Mouse (Mus musculus) CH12.LX (cell line): ENCODE results near the gene Tmem185b. TPM values are rescaled to one million over a fixed set of nuclear protein-coding genes. Genes with fewer than 3 reads are reported as not detected.

Experiments
- DNase-seq: peaks from one replicate; pipeline ENCODE4 v3.0.0-alpha.2; 2013; ENCODE audit errors: extremely low read depth
- H3K27ac ChIP-seq: 2 replicates; pipeline ENCODE4 v1.5.1; 2012; ENCODE audit warnings: low read depth, mild to moderate bottlenecking, control low read depth, moderate library complexity; ENCODE audit not compliant: insufficient read depth
- H3K27me3 ChIP-seq: replicated peaks from 2 replicates; pipeline ENCODE3; 2012; ENCODE audit warnings: inconsistent platforms
- H3K36me3 ChIP-seq, 2 experiments: replicated peaks in 1 of 2; 2 replicates each; pipeline versions ENCODE3 to v1.6.1; 2012; ENCODE audit warnings: inconsistent platforms in 1 of 2, low read length in 1 of 2, mild to moderate bottlenecking in 1 of 2, mixed read lengths in 1 of 2, moderate library complexity in 1 of 2; ENCODE audit not compliant: control insufficient read depth in 1 of 2, insufficient read depth in 1 of 2
- H3K4me1 ChIP-seq, 2 experiments: 2 replicates each; pipeline ENCODE4 v1.6.1; 2012; ENCODE audit warnings: inconsistent platforms in 1 of 2, moderate library complexity in 1 of 2; ENCODE audit not compliant: insufficient read depth in 2 of 2, control insufficient read depth in 1 of 2
- H3K4me2 ChIP-seq: 2 replicates; pipeline ENCODE4 v1.6.1; 2012; ENCODE audit warnings: low read depth, mild to moderate bottlenecking, control low read depth; ENCODE audit not compliant: poor library complexity, insufficient read depth, severe bottlenecking
- H3K4me3 ChIP-seq, 3 experiments: fragments of 150-350 bp in 1 of 3; sonication (generic) in 1 of 3; replicated peaks in 1 of 3; 2 replicates each; pipeline versions ENCODE3 to v1.5.1; 2011 to 2012; ENCODE audit warnings: low read depth in 2 of 3, low read length in 2 of 3, mild to moderate bottlenecking in 2 of 3, moderate library complexity in 2 of 3, control low read depth in 1 of 3, improper control_type of control experiment in 1 of 3, inconsistent platforms in 1 of 3, mixed read lengths in 1 of 3; ENCODE audit not compliant: poor library complexity in 1 of 3
- H3K79me2 ChIP-seq: replicated peaks from 2 replicates; pipeline ENCODE4 v1.6.1; 2012; ENCODE audit warnings: mild to moderate bottlenecking, moderate library complexity; ENCODE audit not compliant: control insufficient read depth, poor library complexity, insufficient read depth, severe bottlenecking; ENCODE audit errors: extremely low read depth
- H3K9ac ChIP-seq: 2 replicates; pipeline ENCODE4 v1.6.1; 2012; ENCODE audit warnings: low read depth, mild to moderate bottlenecking, control low read depth, moderate library complexity; ENCODE audit not compliant: insufficient read depth
- H3K9me3 ChIP-seq: replicated peaks from 2 replicates; pipeline ENCODE3; 2012; ENCODE audit warnings: low read length, inconsistent platforms, mixed read lengths
- BHLHE40 ChIP-seq: IDR thresholded peaks from 2 replicates; pipeline ENCODE4 v1.6.1; 2011; ENCODE audit warnings: mild to moderate bottlenecking, low read depth, low read length, improper control_type of control experiment
- CHD2 ChIP-seq: IDR thresholded peaks from 2 replicates; pipeline ENCODE4 v1.6.1; 2011; ENCODE audit warnings: low read length, improper control_type of control experiment
- ELF1 ChIP-seq: IDR thresholded peaks from 2 replicates; pipeline ENCODE4 v1.6.1; 2014; ENCODE audit warnings: low read depth, mild to moderate bottlenecking, inconsistent platforms, low read length, improper control_type of control experiment
- EP300 ChIP-seq: IDR thresholded peaks from 2 replicates; pipeline ENCODE4 v1.6.1; 2011; ENCODE audit warnings: low read length, improper control_type of control experiment
- HCFC1 ChIP-seq: IDR thresholded peaks from 2 replicates; pipeline ENCODE4 v1.6.1; 2012; ENCODE audit warnings: low read depth, mild to moderate bottlenecking, inconsistent platforms, low read length, improper control_type of control experiment
- IRF4 ChIP-seq: IDR thresholded peaks from 2 replicates; pipeline ENCODE4 v1.6.1; 2014; ENCODE audit warnings: low read depth, mild to moderate bottlenecking, inconsistent platforms, low read length, improper control_type of control experiment
- JUN ChIP-seq: IDR thresholded peaks from 2 replicates; pipeline ENCODE4 v1.6.1; 2011; ENCODE audit warnings: low read depth, mild to moderate bottlenecking, low read length, improper control_type of control experiment, moderate library complexity; ENCODE audit not compliant: insufficient read depth
- MAFK ChIP-seq: IDR thresholded peaks from 2 replicates; pipeline ENCODE4 v1.6.1; 2011; ENCODE audit warnings: low read length, improper control_type of control experiment; ENCODE audit not compliant: insufficient replicate concordance
- MAX ChIP-seq: IDR thresholded peaks from 2 replicates; pipeline ENCODE4 v1.6.1; 2011; ENCODE audit warnings: low read length, improper control_type of control experiment
- MXI1 ChIP-seq: IDR thresholded peaks from 2 replicates; pipeline ENCODE4 v1.6.1; 2011; ENCODE audit warnings: mild to moderate bottlenecking, low read depth, low read length, improper control_type of control experiment
- NELFE ChIP-seq: IDR thresholded peaks from 2 replicates; pipeline ENCODE4 v1.6.1; 2011; ENCODE audit warnings: low read depth, low read length, improper control_type of control experiment
- NRF1 ChIP-seq: IDR thresholded peaks from 2 replicates; pipeline ENCODE4 v1.6.1; 2014; ENCODE audit warnings: low read depth, mild to moderate bottlenecking, inconsistent platforms, low read length, improper control_type of control experiment, moderate library complexity
- PAX5 ChIP-seq: IDR thresholded peaks from 2 replicates; pipeline ENCODE4 v1.6.1; 2012; ENCODE audit warnings: low read length, inconsistent platforms, mixed read lengths
- POLR2A ChIP-seq: IDR thresholded peaks from 2 replicates; pipeline ENCODE4 v1.6.1; 2011; ENCODE audit warnings: low read depth, mild to moderate bottlenecking, improper control_type of control experiment, low read length
- POLR2AphosphoS2 ChIP-seq: IDR thresholded peaks from 2 replicates; pipeline ENCODE4 v1.6.1; 2011; ENCODE audit warnings: low read depth, low read length, improper control_type of control experiment
- RCOR1 ChIP-seq: conservative IDR thresholded peaks from 2 replicates; pipeline ENCODE4 v1.6.1; 2012; ENCODE audit warnings: low read depth, mild to moderate bottlenecking, inconsistent platforms, low read length, improper control_type of control experiment
- SIN3A ChIP-seq: IDR thresholded peaks from 2 replicates; pipeline ENCODE4 v1.6.1; 2012; ENCODE audit warnings: low read length, improper control_type of control experiment, inconsistent platforms
- SMC3 ChIP-seq: IDR thresholded peaks from 2 replicates; pipeline ENCODE4 v1.6.1; 2011; ENCODE audit warnings: low read depth, low read length, improper control_type of control experiment
- TBP ChIP-seq: conservative IDR thresholded peaks from 2 replicates; pipeline ENCODE4 v1.6.1; 2011; ENCODE audit warnings: low read depth, low read length, improper control_type of control experiment
- USF1 ChIP-seq: IDR thresholded peaks from 2 replicates; pipeline ENCODE4 v1.6.1; 2014; ENCODE audit warnings: low read depth, mild to moderate bottlenecking, inconsistent platforms, low read length, improper control_type of control experiment
- ZC3H11A ChIP-seq: IDR thresholded peaks from 2 replicates; pipeline ENCODE4 v1.6.1; 2012; ENCODE audit warnings: low read depth, mild to moderate bottlenecking, inconsistent platforms, low read length, improper control_type of control experiment
- ZMIZ1 ChIP-seq: IDR thresholded peaks from 2 replicates; pipeline ENCODE4 v1.6.1; 2012; ENCODE audit warnings: low read depth, mild to moderate bottlenecking, inconsistent platforms, low read length, improper control_type of control experiment
- dilution Hi-C: fragments of 300-500 bp; cut with MboI; formaldehyde crosslinking; loops from 2 replicates; pipeline ENCODE4 v1.14.3; 2020; ENCODE audit warnings: low sequenced_read_pairs; ENCODE audit not compliant: extremely low pct_unique_long_range_greater_than_20kb, extremely low pct_ligation_motif_present
- in situ Hi-C: fragments of 300-500 bp; cut with MboI; formaldehyde crosslinking; loops from 3 replicates; pipeline ENCODE4 v1.14.3; 2019; ENCODE audit warnings: low sequenced_read_pairs, low pct_ligation_motif_present, low pct_unique_long_range_greater_than_20kb, mixed read lengths
- polyA plus RNA-seq: library from polyadenylated mRNA; unstranded; fragments of >175 nt; gene quantifications from 2 replicates; pipeline ENCODE4 v1.2.1, GENCODE M21; 2012; ENCODE audit warnings: low read depth; ENCODE audit not compliant: insufficient read length
- total RNA-seq, 2 experiments: library from RNA; depleted of rRNA; stranded (reverse); fragments of 300-350 nt in 1 of 2; fragments of >200 nt in 1 of 2; gene quantifications; 2 replicates each; pipeline ENCODE4 v1.2.3; 2012 to 2014

Gene Tmem185b
- total and polyA plus RNA-seq, 3 experiments: 11.7 to 14.9 (median 13.4) TPM

DNA sequence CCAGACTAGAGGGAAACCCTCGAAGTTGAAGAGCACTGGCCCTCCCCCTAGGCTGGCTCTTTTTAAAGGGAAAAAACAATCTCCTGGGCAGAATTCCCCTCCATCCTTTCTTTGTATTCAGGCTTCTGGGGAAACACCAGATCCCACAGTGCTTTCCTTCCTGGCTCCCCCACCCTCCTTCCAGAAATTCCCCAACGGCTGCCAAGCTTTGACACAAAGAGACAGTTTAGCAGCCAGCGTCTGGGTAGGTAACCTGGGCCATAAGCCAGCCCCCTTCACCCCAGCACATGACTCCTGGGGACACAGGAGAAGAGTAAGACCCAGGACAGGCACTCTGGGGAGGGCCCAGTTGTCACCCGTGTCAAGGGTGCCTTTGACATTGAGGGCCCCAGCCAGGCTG is 17.4 kb upstream of the Tmem185b start:
- in situ Hi-C loops: no loop called here
- Histone ChIP-seq H3K4me3 (no peak overlapping the region), H3K36me3 (no peaks in the 10 kb centered on the region), H3K4me2 (no peak overlapping the region), H3K79me2 (no peaks in the 10 kb centered on the region), H3K27ac (no peak overlapping the region), H3K9me3 (peaks cover 4% of the 10 kb centered on the region), H3K9ac (no peak overlapping the region), H3K27me3 (peaks cover 29% of the 10 kb centered on the region), H3K4me1 (peaks cover 2 to 11% of the 10 kb centered on the region in 2 experiments; a peak in 2 of 4 replicates)
- DNase-seq: no peak
- dilution Hi-C loops: no loop called here
- no peak for TF ChIP-seq USF1
- TF ChIP-seq SMC3: no peak
- TF ChIP-seq ZMIZ1: no peak
- TF ChIP-seq JUN: no peak
- TF ChIP-seq ELF1: no peak
- no peak for TF ChIP-seq HCFC1
- TF ChIP-seq SIN3A: no peak
- no peak for TF ChIP-seq PAX5
- TF ChIP-seq POLR2A: no peak
- TF ChIP-seq, all 38 proteins: peak for 0

DNA sequence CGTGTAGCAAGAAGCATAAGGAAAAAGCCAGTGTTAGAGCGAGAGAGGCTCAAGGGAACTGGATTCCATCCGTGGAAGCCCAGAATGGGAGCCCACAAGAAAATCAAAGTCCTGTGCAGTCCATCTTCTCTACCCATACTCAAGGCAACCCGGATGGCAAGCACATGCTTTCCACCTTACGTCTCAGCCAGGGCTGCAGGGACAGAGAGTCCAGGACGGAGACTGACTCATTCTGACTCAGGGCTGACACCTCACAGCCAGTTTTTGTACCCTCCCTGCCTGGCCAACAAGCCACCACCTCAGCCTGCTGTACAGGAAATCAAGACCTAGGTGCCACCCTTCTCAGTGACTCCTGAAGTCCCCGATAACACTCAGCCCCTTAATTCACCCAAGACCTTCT is 16.5 kb upstream of the Tmem185b start:
- no peak for DNase-seq
- H3K4me2 ChIP-seq: no peak overlapping the region
- no peak overlapping the region for H3K27ac ChIP-seq
- peaks cover 29% of the 10 kb centered on the region for H3K27me3 ChIP-seq
- peaks cover 2 to 5% of the 10 kb centered on the region in 2 experiments; a peak in 2 of 4 replicates for H3K4me1 ChIP-seq
- no peaks in the 10 kb centered on the region for H3K36me3 ChIP-seq
- no peaks in the 10 kb centered on the region for H3K79me2 ChIP-seq
- H3K9me3 ChIP-seq: peaks cover 4% of the 10 kb centered on the region
- no peak overlapping the region for H3K4me3 ChIP-seq
- no peak overlapping the region for H3K9ac ChIP-seq
- no peak for TF ChIP-seq TBP
- TF ChIP-seq ZC3H11A: no peak
- TF ChIP-seq MAFK: no peak
- no peak for TF ChIP-seq IRF4
- TF ChIP-seq ELF1: no peak
- TF ChIP-seq POLR2AphosphoS2: no peak
- TF ChIP-seq NRF1: no peak
- no peak for TF ChIP-seq EP300
- TF ChIP-seq SIN3A: no peak
- TF ChIP-seq BHLHE40: no peak
- no peak for TF ChIP-seq MAX
- no peak for TF ChIP-seq RCOR1
- TF ChIP-seq HCFC1: no peak
- TF ChIP-seq ZMIZ1: no peak
- no peak for TF ChIP-seq NELFE
- no peak for TF ChIP-seq MXI1
- TF ChIP-seq SMC3: no peak
- TF ChIP-seq CHD2: no peak
- TF ChIP-seq PAX5: no peak
- dilution Hi-C loops (no loop called here), in situ Hi-C loops (no loop called here)
